Mouse (Mus musculus): ENCODE measurements around the gene Lrrc71.

The Lrrc71 gene

GRCm38 (mm10) chr3:87748431-87748830 is at the start of gene Lrrc71:
Gene Lrrc71, minus strand, starts transcription at chr3:87748625.
- in situ Hi-C loops (cut with MboI; ENCODE audit: low pct_unique_long_range_greater_than_20kb in 1 of 2, low sequenced_read_pairs in 2 of 2, unreplicated experiment in 1 of 2): no loop called here

GRCm38 (mm10) chr3:87796736-87797334 is 48.4 kb upstream of the Lrrc71 start, which contains the start of gene Insrr:
Gene Insrr, plus strand, starts transcription at chr3:87796951.
- in situ Hi-C loops (cut with MboI; ENCODE audit: low pct_unique_long_range_greater_than_20kb in 1 of 2, low sequenced_read_pairs in 2 of 2, unreplicated experiment in 1 of 2): loop anchor here in 1 of 2 experiments (10.0 kb wide), 1 partner anchor 158 kb away; no protein-coding TSS in a partner anchor

- in situ Hi-C loops (cut with MboI; ENCODE audit: low pct_unique_long_range_greater_than_20kb in 1 of 2, low sequenced_read_pairs in 2 of 2, unreplicated experiment in 1 of 2): loop anchor here in 1 of 2 experiments (10.0 kb wide), 1 partner anchor 159 kb away; no protein-coding TSS in a partner anchor
Measured at GRCm38 (mm10) chr3:87795336-87796277, 47.2 kb upstream of the Lrrc71 start.

- in situ Hi-C loops (cut with MboI; ENCODE audit: low pct_unique_long_range_greater_than_20kb in 1 of 2, low sequenced_read_pairs in 2 of 2, unreplicated experiment in 1 of 2): loop anchor here in 1 of 2 experiments (10.0 kb wide), 1 partner anchor 160 kb away; no protein-coding TSS in a partner anchor
Measured at GRCm38 (mm10) chr3:87794922-87795325, 46.5 kb upstream of the Lrrc71 start, which contains the start of gene Ntrk1. Gene Ntrk1, minus strand, starts transcription at chr3:87795162.

GRCm38 (mm10) chr3:87789768-87790167 is 41.3 kb upstream of the Lrrc71 start:
- in situ Hi-C loops (cut with MboI; ENCODE audit: low pct_unique_long_range_greater_than_20kb in 1 of 2, low sequenced_read_pairs in 2 of 2, unreplicated experiment in 1 of 2): loop anchor here in 1 of 2 experiments (10.0 kb wide), 1 partner anchor 165 kb away; no protein-coding TSS in a partner anchor

GRCm38 (mm10) chr3:87789248-87789647 is 40.8 kb upstream of the Lrrc71 start:
- in situ Hi-C loops (cut with MboI; ENCODE audit: low pct_unique_long_range_greater_than_20kb in 1 of 2, low sequenced_read_pairs in 2 of 2, unreplicated experiment in 1 of 2): no loop called here

GRCm38 (mm10) chr3:87785626-87786214 is 37.3 kb upstream of the Lrrc71 start:
- in situ Hi-C loops (cut with MboI; ENCODE audit: low pct_unique_long_range_greater_than_20kb in 1 of 2, low sequenced_read_pairs in 2 of 2, unreplicated experiment in 1 of 2): no loop called here

- in situ Hi-C loops (cut with MboI; ENCODE audit: low pct_unique_long_range_greater_than_20kb in 1 of 2, low sequenced_read_pairs in 2 of 2, unreplicated experiment in 1 of 2): no loop called here
Measured at GRCm38 (mm10) chr3:87785156-87785555, 36.7 kb upstream of the Lrrc71 start.

GRCm38 (mm10) chr3:87783282-87784023 is 35.0 kb upstream of the Lrrc71 start:
- in situ Hi-C loops (cut with MboI; ENCODE audit: low pct_unique_long_range_greater_than_20kb in 1 of 2, low sequenced_read_pairs in 2 of 2, unreplicated experiment in 1 of 2): no loop called here

GRCm38 (mm10) chr3:87779086-87779485 is 30.7 kb upstream of the Lrrc71 start:
- in situ Hi-C loops (cut with MboI; ENCODE audit: low pct_unique_long_range_greater_than_20kb in 1 of 2, low sequenced_read_pairs in 2 of 2, unreplicated experiment in 1 of 2): no loop called here

GRCm38 (mm10) chr3:87778283-87778682 is 29.9 kb upstream of the Lrrc71 start:
- in situ Hi-C loops (cut with MboI; ENCODE audit: low pct_unique_long_range_greater_than_20kb in 1 of 2, low sequenced_read_pairs in 2 of 2, unreplicated experiment in 1 of 2): no loop called here

GRCm38 (mm10) chr3:87771088-87771487 is 22.7 kb upstream of the Lrrc71 start:
- in situ Hi-C loops (cut with MboI; ENCODE audit: low pct_unique_long_range_greater_than_20kb in 1 of 2, low sequenced_read_pairs in 2 of 2, unreplicated experiment in 1 of 2): no loop called here

- in situ Hi-C loops (cut with MboI; ENCODE audit: low pct_unique_long_range_greater_than_20kb in 1 of 2, low sequenced_read_pairs in 2 of 2, unreplicated experiment in 1 of 2): no loop called here
Measured at GRCm38 (mm10) chr3:87770280-87770679, 21.9 kb upstream of the Lrrc71 start.

- in situ Hi-C loops (cut with MboI; ENCODE audit: low pct_unique_long_range_greater_than_20kb in 1 of 2, low sequenced_read_pairs in 2 of 2, unreplicated experiment in 1 of 2): no loop called here
Measured at GRCm38 (mm10) chr3:87769506-87769905, 21.1 kb upstream of the Lrrc71 start.

- in situ Hi-C loops (cut with MboI; ENCODE audit: low pct_unique_long_range_greater_than_20kb in 1 of 2, low sequenced_read_pairs in 2 of 2, unreplicated experiment in 1 of 2): no loop called here
Measured at GRCm38 (mm10) chr3:87768844-87769243, 20.4 kb upstream of the Lrrc71 start.

GRCm38 (mm10) chr3:87768431-87768830 is 20.0 kb upstream of the Lrrc71 start:
- in situ Hi-C loops (cut with MboI; ENCODE audit: low pct_unique_long_range_greater_than_20kb in 1 of 2, low sequenced_read_pairs in 2 of 2, unreplicated experiment in 1 of 2): no loop called here

- in situ Hi-C loops (cut with MboI; ENCODE audit: low pct_unique_long_range_greater_than_20kb in 1 of 2, low sequenced_read_pairs in 2 of 2, unreplicated experiment in 1 of 2): no loop called here
Measured at GRCm38 (mm10) chr3:87767764-87768163, 19.3 kb upstream of the Lrrc71 start.

GRCm38 (mm10) chr3:87766284-87766667 is 17.9 kb upstream of the Lrrc71 start:
- in situ Hi-C loops (cut with MboI; ENCODE audit: low pct_unique_long_range_greater_than_20kb in 1 of 2, low sequenced_read_pairs in 2 of 2, unreplicated experiment in 1 of 2): no loop called here
